Mouse (Mus musculus): ENCODE data around the gene Grip2.

Grip2 gene

DNA sequence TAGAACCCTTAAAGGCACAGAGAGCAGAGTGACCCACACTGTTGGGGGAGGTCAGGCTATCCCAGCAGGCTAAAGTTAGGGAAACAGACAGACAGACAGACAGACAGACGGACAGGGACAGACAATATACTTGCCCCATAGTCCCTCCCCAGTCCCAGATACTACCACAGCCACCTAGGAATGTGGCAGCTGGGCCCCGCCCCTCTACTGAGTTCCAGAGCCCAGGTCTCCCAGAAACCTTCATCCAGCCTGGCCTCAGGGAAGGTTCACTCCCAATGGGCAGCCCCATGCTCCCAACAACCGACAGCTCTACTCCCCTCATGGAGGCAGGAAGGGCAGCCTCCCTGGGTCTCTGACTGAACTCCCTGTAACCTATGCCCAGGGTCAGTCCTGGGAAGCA lies 31.4 kb downstream of the Grip2 start:
- DNase-seq (ENCODE audit: low read depth): no peak

- DNase-seq (ENCODE audit: low read depth): no peak
Observed at GRCm38 (mm10) chr6:91788311-91788798, 38.7 kb downstream of the Grip2 start.

GRCm38 (mm10) chr6:91785018-91785417 lies 42.0 kb downstream of the Grip2 start:
- DNase-seq (ENCODE audit: low read depth): no peak

DNA sequence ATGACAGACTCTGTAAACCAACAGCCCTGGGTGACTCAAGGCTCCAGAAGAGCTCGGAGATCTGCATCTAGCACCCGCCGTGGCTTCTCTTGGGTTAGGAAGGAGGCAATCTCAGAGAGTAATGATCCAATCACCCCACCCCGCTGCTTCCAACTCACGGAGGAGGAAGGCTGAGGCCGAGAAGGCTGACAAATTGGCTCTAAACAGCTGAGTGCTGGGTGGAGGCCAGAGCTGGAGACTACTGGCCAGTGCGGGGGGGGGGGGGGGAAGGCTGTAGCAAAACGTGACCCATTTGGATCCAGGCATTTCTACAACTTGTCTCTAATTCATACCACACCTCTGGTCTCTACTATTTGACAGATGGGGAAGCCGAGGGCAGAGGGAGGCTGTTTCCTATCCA lies 47.8 kb downstream of the Grip2 start:
- no peak for DNase-seq (ENCODE audit: low read depth)

DNA sequence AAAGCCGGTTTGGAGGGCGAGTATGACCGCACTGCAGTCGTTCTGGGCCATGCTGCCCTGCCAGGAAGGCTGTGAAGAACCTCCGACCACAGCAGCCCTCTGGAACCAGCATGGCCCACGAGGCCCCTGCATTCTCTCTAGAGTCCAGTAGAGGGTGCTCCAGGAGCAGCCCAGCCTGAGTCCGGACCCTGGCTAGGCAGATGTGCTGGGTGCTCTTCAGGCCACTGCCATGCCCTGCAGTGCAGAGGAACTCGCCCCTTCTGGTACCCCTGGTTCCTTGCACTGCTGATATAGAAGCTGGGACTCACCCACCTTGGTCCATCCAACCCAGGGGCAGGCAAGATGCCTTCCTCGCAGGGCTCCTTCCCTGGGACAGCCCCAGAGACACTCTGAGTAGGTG lies 50.5 kb downstream of the Grip2 start:
- DNase-seq (ENCODE audit: low read depth): peak; percentile 51

GRCm38 (mm10) chr6:91773951-91774350 lies 53.1 kb downstream of the Grip2 start:
- no peak for DNase-seq (ENCODE audit: low read depth)

DNA sequence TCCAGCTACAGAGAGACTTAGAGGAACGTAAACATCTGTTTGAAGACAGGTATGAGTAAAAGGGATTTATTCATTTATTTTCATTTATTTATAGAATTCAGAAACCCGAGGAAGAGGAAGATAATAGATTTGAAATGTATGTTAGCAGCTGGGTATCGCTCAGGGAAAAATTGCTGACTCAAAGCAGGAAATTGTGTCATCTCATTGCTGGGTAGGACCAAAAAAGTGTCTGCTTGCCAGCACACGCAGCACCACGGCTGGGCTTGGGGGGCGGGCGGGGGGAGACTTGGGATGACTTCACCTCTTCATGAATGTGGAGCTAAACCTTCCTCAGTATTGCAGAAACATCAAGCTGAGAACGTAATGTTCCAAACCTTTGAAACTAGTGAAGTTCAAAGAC lies 59.5 kb downstream of the Grip2 start:
- DNase-seq (ENCODE audit: low read depth): no peak

DNA sequence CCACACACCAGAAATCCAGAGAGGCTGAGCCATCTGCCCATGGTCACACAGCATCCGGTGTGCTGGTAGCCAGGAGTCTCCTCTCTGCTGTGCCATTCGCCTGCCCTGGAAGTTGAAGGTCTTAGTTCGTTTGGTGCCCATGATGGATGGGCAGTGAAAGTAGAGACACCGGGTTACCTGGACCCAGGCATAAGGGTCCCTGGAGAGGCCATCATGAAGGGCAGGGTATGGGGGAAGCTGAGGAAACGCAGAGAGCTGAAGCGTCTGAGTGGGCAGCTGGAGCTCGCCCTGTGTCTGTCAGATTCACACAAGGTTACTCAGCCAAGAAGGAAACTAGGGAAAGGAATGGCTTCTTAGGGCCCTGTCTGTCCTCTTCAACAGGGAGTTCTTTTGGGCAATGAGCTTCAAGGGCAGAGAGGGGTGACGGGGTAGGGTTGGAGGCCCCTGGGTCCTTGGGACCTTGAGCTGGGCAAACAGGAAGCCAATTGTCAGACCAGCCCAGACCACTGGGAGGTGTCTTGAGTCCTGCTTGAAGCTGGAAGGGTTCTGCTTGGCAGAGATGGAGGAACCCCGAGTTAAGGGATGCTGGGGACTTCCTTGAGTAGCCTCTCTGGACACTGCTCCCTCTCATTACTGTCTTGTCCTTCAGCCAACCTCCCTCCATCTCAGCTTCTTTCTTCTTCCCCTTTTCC lies 64.9 kb downstream of the Grip2 start:
- DNase-seq (ENCODE audit: low read depth): no peak

DNA sequence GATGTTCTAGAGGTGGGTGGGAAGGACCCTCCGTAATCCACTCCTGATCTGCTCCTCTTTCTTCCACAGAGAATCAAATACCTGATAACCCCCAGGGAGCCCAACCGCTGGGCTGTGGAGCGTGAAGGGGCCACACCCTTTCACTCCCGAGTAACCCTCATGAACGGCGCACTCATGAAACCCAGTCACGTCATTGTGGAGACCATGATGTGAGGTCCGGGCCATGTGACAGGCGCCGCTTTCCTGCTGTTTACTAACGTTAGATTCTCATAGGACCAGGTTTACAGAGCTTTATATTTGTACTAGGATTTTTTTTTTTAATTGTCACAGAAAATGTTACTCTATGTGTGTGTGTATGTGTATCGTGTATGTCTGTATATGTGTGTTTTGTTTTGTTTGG lies 72.2 kb downstream of the Grip2 start:
- no peak for DNase-seq (ENCODE audit: low read depth)

DNA sequence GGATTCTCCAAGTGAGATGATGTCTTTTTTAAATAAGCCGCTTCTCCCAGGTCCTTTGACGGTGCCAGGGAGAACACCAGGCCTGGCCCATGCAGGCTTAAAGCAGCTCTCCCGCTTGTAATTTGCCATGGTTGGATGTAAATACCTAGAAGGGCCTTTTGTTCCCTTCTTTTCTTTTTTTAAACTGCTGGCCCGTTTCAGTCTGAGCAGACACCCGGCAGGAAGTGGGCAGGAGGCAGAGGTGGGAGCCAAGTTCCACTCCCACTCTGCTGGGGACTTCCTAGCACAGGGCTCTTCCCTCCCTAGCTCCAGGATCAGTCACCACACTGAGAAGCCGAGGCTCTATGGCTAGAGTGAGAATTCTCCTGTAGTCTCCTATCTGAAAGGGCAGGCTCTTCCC lies 73.0 kb downstream of the Grip2 start:
- DNase-seq (ENCODE audit: low read depth): no peak

DNA sequence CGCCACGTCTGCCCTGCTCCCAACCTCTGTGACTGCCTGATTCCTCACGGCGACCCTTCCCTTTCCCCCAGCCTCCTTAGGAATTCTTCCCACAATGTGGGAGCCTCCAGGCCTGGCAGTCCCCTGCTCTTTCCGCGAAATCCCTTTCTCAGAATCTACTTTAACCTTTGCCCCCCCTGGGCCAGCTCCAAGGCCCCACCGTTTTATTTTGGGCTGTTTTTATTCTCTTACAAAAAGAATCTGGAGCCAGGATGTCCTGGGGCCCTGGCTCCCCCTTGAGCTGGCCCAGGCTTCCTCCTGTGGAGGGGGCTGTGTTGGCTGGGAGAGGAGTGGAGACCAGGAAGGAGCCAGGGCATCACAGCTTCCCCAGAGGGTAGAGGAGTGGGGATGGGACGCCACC lies 74.2 kb downstream of the Grip2 start:
- DNase-seq (ENCODE audit: low read depth): no peak

- no peak for DNase-seq (ENCODE audit: low read depth)
Observed at GRCm38 (mm10) chr6:91750976-91751375, 76.1 kb downstream of the Grip2 start.

GRCm38 (mm10) chr6:91746776-91747175 lies 80.3 kb downstream of the Grip2 start:
- no peak for DNase-seq (ENCODE audit: low read depth)

DNA sequence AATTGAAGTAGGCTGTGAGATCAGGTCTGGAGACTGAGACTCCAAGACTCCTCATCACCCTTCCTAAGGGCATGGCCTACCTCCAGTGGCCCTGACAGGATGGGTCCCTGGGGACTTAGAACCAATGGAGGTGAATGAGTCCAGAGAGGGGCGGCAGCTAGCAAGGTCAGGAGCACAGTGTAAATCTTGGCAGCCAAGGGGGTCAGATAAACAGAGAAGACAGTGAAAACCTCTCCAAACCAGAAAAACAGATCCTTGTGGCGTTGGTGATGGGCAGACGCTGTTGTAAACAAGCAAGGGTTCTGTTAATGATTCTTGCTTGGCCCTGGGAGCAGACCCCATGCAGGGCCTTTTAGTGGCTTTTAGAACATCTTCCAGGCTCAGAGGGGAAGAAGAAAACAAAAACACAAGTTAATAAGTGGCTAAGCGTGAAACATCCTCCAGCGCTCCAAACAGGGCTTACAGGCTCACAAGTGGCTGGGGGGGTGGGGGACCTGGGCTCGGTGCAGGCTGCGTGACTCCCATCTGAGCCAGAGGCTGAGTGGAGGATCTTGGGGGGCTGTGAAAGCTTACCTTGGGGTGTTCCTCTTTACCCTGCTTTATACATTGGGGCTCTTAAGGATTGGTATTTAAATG lies 81.0 kb downstream of the Grip2 start:
- DNase-seq (ENCODE audit: low read depth): no peak

DNA sequence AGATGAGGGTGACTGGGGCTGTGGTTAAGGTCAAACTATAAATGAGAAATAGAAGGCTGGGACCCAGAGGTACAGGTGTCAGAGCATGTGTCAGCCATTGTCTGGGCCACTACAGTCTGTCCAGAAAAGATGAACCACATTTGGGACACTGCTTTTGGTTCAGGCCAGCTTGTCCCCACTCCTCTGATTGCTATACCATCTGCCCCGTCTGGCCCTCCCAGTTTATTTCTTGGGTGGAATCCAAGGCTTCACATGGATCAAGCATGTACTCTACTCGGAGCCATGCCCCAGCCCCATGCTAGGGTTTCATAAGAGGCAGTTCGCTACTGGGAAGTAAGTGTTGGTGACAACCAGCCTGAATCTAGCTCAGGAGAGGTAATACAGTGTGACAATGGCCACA lies 81.8 kb downstream of the Grip2 start:
- no peak for DNase-seq (ENCODE audit: low read depth)

DNA sequence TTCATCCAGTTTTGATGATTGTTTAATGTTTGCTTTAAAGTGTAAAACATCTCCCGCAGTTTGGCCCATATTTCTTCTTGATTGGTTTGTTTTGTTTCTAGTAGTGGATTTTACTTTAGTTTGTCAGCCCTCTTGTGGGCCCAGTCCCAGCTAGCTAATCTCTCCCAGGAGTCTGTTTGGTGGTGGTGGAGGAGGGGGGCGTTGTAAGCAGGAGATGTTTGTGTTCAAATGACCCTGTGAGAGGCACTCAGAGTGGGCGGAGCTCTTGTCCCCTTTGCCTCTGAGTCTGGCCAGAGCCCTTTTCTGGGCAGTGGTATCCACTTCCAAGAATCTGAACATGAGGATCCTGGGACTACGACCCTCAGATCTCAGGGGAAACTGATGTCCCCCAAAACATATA lies 83.2 kb downstream of the Grip2 start:
- no peak for DNase-seq (ENCODE audit: low read depth)

DNA sequence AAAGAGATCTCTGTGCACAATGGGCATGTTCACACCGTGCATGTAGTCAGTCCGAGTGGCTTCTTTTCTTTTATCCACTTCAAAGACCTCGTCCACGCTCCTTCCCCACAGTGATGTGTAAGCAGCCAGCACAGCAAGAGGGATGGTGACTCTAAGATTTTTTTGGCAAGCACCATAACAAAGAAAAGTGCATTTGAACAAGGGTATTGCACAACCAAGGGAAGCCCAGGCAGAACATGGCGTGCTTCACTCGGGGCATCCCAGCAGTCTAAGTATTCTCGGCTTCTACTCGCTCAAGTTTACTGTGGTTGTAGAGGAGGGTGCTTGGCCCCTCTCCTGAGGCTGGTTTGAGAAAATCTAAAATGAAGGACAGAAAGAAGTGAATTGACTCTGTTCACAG lies 84.1 kb downstream of the Grip2 start:
- no peak for DNase-seq (ENCODE audit: low read depth)

- DNase-seq (ENCODE audit: low read depth): no peak
Observed at GRCm38 (mm10) chr6:91742466-91742865, 84.6 kb downstream of the Grip2 start.

- peak; percentile 28 for DNase-seq (ENCODE audit: low read depth)
Observed at GRCm38 (mm10) chr6:91741046-91741445, 86.0 kb downstream of the Grip2 start.

- no peak for DNase-seq (ENCODE audit: low read depth)
Observed at GRCm38 (mm10) chr6:91738058-91738457, 89.0 kb downstream of the Grip2 start.

GRCm38 (mm10) chr6:91737451-91737850 lies 89.6 kb downstream of the Grip2 start:
- DNase-seq (ENCODE audit: low read depth): no peak

- no peak for DNase-seq (ENCODE audit: low read depth)
Observed at GRCm38 (mm10) chr6:91736471-91736870, 90.6 kb downstream of the Grip2 start.

- DNase-seq (ENCODE audit: low read depth): no peak
Observed at GRCm38 (mm10) chr6:91732138-91732537, 94.9 kb downstream of the Grip2 start.

GRCm38 (mm10) chr6:91729677-91730127 lies 97.3 kb downstream of the Grip2 start:
- DNase-seq (ENCODE audit: low read depth): no peak
